24 mouse cellular contexts compared by ENCODE assay signal in the genomic region with DNA sequence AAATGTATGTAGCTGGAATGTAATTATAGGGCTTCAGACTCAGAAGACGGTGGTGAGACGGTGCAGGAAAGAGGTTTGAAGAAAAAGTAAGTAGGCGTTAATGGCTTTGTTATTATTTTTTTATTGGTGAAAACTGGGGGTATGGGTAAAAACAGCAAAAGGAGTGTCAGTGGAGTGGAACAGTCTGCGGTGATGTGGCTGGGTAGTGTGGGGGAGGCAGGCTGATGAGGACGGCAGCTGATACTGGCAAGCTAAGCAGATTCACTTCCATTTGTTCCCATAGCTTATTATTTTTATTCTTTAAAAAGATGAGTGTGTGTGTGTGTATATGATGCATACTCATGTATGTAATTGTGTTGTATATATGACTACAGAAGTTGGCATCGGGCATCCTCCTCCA. TPM values are rescaled to one million over a fixed set of nuclear protein-coding genes. Genes with fewer than 3 reads are reported as not detected.
DNase-seq lines count a peak whose midpoint lies in the region; TF ChIP-seq lines count a peak whose summit lies in the region.
"Had no signal": no experiment of that assay in that cellular context is flagged by ENCODE, and none has a peak within 500 bp of the region (broad histone marks: within the 10 kb centered on the region; RNA-seq: fewer than 3 reads in every experiment).

No protein-coding gene starts in this region.

- WGBS in spleen, adult 2 months: 80% methylated on average over 6 of the region's 6 CpGs

- no peak for TF ChIP-seq CTCF in spleen, adult 2 months (IDR thresholded peaks at IDR 0.05; ENCODE audit: extremely low read depth, insufficient read depth, insufficient read length, insufficient replicate concordance)

- H3K27ac ChIP-seq in spleen, adult 2 months (ENCODE audit: insufficient read depth, low read length): peak overlapping the region; percentile 42; the same call in 1 of the 2 replicates
- H3K27ac ChIP-seq: embryonic facial prominence, embryonic 10.5 days; intestine, embryonic 15.5 days; left cerebral cortex, adult 2 months; limb, embryonic 12.5 days; liver, embryonic 12.5 days; macrophage; midbrain, embryonic 12.5 days; neural tube, embryonic 12.5 days had no signal

- no peak overlapping the region for H3K4me3 ChIP-seq in spleen, adult 2 months (ENCODE audit: extremely low read depth, insufficient read depth, insufficient read length)
- H3K4me3 ChIP-seq: embryonic facial prominence, embryonic 10.5 days; intestine, embryonic 15.5 days; left cerebral cortex, adult 2 months; limb, embryonic 12.5 days; liver, embryonic 12.5 days; midbrain, embryonic 12.5 days; neural tube, embryonic 12.5 days had no signal

- intact Hi-C loops in left cerebral cortex, postnatal 36 days (cut with DNase I): no loop called here
- intact Hi-C loops in left cerebral cortex, postnatal 10 days (cut with DNase I): no loop called here

- TF ChIP-seq POLR2A in spleen, adult 2 months (IDR thresholded peaks at IDR 0.05; ENCODE audit: low read depth, low read length): no peak

- DNase-seq in spleen, adult 2 months (ENCODE audit: low read depth in 1 of 2, low spot score in 2 of 2): no peak
- no peak for DNase-seq in spleen, adult 12 weeks (ENCODE audit: low spot score)
- DNase-seq in cerebellum, adult 11-12 months: peak; percentile 56
- peak; percentile 37 to 55 for DNase-seq in cerebellum, postnatal 36 days
- DNase-seq in adipocyte (ENCODE audit: low spot score): no peak
- DNase-seq in left cerebral cortex, postnatal 36 days (ENCODE audit: low spot score in 2 of 2): no peak
- no peak for DNase-seq in left cerebral cortex, postnatal 10 days (ENCODE audit: extremely low spot score in 1 of 2, low spot score in 2 of 2)
- DNase-seq: adrenal gland, postnatal 25 days; lung, embryonic 14.5 days; thymus, adult 2 months had no signal

- H3K36me3 ChIP-seq in spleen, adult 2 months (ENCODE audit: control insufficient read depth, insufficient read depth, low read length): no peaks in the 10 kb centered on the region
- H3K36me3 ChIP-seq: embryonic facial prominence, embryonic 10.5 days; G1E; intestine, embryonic 15.5 days; limb, embryonic 12.5 days; liver, embryonic 12.5 days; midbrain, embryonic 12.5 days; neural tube, embryonic 12.5 days had no signal

- no peaks in the 10 kb centered on the region; the same call in 1 of the 2 replicates for H3K4me1 ChIP-seq in spleen, adult 2 months (ENCODE audit: control insufficient read depth, insufficient read depth, insufficient read length)
- H3K4me1 ChIP-seq: embryonic facial prominence, embryonic 10.5 days; intestine, embryonic 15.5 days; limb, embryonic 12.5 days; liver, embryonic 12.5 days; midbrain, embryonic 12.5 days; neural tube, embryonic 12.5 days had no signal

- H3K27me3 ChIP-seq in spleen, adult 2 months (ENCODE audit: control insufficient read depth, insufficient read depth, low read length): no peaks in the 10 kb centered on the region
- H3K27me3 ChIP-seq: intestine, embryonic 15.5 days; limb, embryonic 12.5 days; liver, embryonic 12.5 days; midbrain, embryonic 12.5 days; neural tube, embryonic 12.5 days had no signal

RNA-seq across cellular contexts. Expression of a gene that starts 8.1 kb away (rescaled TPM):
- polyA plus RNA-seq in spleen, adult 2 months (2012; rRNA removed): 23.8 and 27.3 TPM in 2 replicates
- 1 to 10 TPM; 1.4 to 1.6 TPM for total RNA-seq in left cerebral cortex, postnatal 36 days (2021)
- 1 to 10 TPM in 1 of 2 experiments, under 1 TPM in 1; 0.61 to 1.4 TPM for total RNA-seq in left cerebral cortex, postnatal 10 days (2021)
- polyA plus RNA-seq: G1E; hindbrain, embryonic 11.5 days had no signal

RNA-seq across cellular contexts. Expression of a gene that starts 19.1 kb away (rescaled TPM):
- polyA plus RNA-seq in spleen, adult 2 months (2012; rRNA removed): 0.13 and 0.18 TPM in 2 replicates
- 1 to 10 TPM in 1 of 2 experiments, under 1 TPM in 1; 0.47 to 1.2 TPM for total RNA-seq in left cerebral cortex, postnatal 36 days (2021)
- not detected for total RNA-seq in left cerebral cortex, postnatal 10 days (2021)
- polyA plus RNA-seq: G1E; kidney, embryonic 14.5 days; limb, embryonic 12.5 days; lung, embryonic 14.5 days; macrophage; neural tube, embryonic 12.5 days had no signal

RNA-seq across cellular contexts. Expression of a gene that starts 42.1 kb away (rescaled TPM):
- polyA plus RNA-seq in spleen, adult 2 months (2012; rRNA removed): 0.40 and 0.66 TPM in 2 replicates
- total RNA-seq in left cerebral cortex, postnatal 36 days (2021): 1 to 10 TPM in 1 of 2 experiments, under 1 TPM in 1; 0.15 to 1.0 TPM
- total RNA-seq in left cerebral cortex, postnatal 10 days (2021): not detected
- total RNA-seq: common myeloid progenitor, adult 5-6 weeks; monocyte, adult 5-6 weeks had no signal
- polyA plus RNA-seq: C2C12; embryonic facial prominence, embryonic 10.5 days; intestine, embryonic 15.5 days; macrophage; midbrain, embryonic 12.5 days had no signal

RNA-seq across cellular contexts. Expression of a gene that starts 42.2 kb away (rescaled TPM):
- 14.5 and 14.7 TPM in 2 replicates for polyA plus RNA-seq in spleen, adult 2 months (2012; rRNA removed)
- total RNA-seq in left cerebral cortex, postnatal 36 days (2021): 10 to 100 TPM; 12.1 to 14.3 TPM
- 10 to 100 TPM; 13.6 to 15.7 TPM for total RNA-seq in left cerebral cortex, postnatal 10 days (2021)

RNA-seq across cellular contexts. Expression of a gene that starts 42.2 kb away (rescaled TPM):
- 16.2 and 18.8 TPM in 2 replicates for polyA plus RNA-seq in spleen, adult 2 months (2012; rRNA removed)
- total RNA-seq in left cerebral cortex, postnatal 36 days (2021): 10 to 100 TPM; 10.6 to 11.0 TPM
- total RNA-seq in left cerebral cortex, postnatal 10 days (2021): 1 to 10 TPM; 7.9 to 8.9 TPM

Comparison
In these comparisons a context has a peak if more than half of its experiments do, and no peak if none do; other contexts are left out.
1. DNase-seq: peak in cerebellum, adult 11-12 months (single experiment) and cerebellum, postnatal 36 days (2 of 2); none in spleen, adult 2 months (0 of 2), spleen, adult 12 weeks (single experiment), adipocyte (single experiment), left cerebral cortex, postnatal 36 days (0 of 2) and left cerebral cortex, postnatal 10 days (0 of 2).